Mouse (Mus musculus) urinary bladder, postnatal 36 days (tissue): ENCODE measurements around the gene Pou2f1.

Experiments
- DNase-seq, 2 experiments: peaks; one replicate each; pipeline ENCODE4 v3.0.0; 2022; ENCODE audit warnings: low spot score in 2 of 2, mixed read lengths in 1 of 2

The Pou2f1 gene

GRCm38 (mm10) chr1:166002520-166003155 is at the start of gene Pou2f1:
Gene Pou2f1 (minus strand): TSS chr1:166002678.
- peak; percentile 93 to 95 for DNase-seq

GRCm38 (mm10) chr1:166049046-166049827 is 46.8 kb upstream of the Pou2f1 start:
- no peak for DNase-seq

GRCm38 (mm10) chr1:166048230-166048911 is 45.9 kb upstream of the Pou2f1 start:
- peak; percentile 11 to 13 for DNase-seq

- no peak for DNase-seq
Observed at GRCm38 (mm10) chr1:166047505-166048170, 45.2 kb upstream of the Pou2f1 start.

GRCm38 (mm10) chr1:166045894-166046197 is 43.4 kb upstream of the Pou2f1 start:
- no peak for DNase-seq

GRCm38 (mm10) chr1:166045060-166045893 is 42.8 kb upstream of the Pou2f1 start:
- DNase-seq: no peak

GRCm38 (mm10) chr1:166043451-166044149 is 41.1 kb upstream of the Pou2f1 start:
- peak in 1 of 2 experiments; percentile 14 for DNase-seq

GRCm38 (mm10) chr1:166041501-166041900 is 39.0 kb upstream of the Pou2f1 start:
- no peak for DNase-seq

GRCm38 (mm10) chr1:166038731-166039332 is 36.4 kb upstream of the Pou2f1 start:
- no peak for DNase-seq

GRCm38 (mm10) chr1:166035045-166035444 is 32.6 kb upstream of the Pou2f1 start:
- no peak for DNase-seq

- no peak for DNase-seq
Observed at GRCm38 (mm10) chr1:166031673-166032547, 29.4 kb upstream of the Pou2f1 start.

GRCm38 (mm10) chr1:166023981-166024380 is 21.5 kb upstream of the Pou2f1 start:
- DNase-seq: no peak

- DNase-seq: no peak
Observed at GRCm38 (mm10) chr1:166017203-166017602, 14.7 kb upstream of the Pou2f1 start.

- no peak for DNase-seq
Observed at GRCm38 (mm10) chr1:166016306-166016705, 13.8 kb upstream of the Pou2f1 start.

GRCm38 (mm10) chr1:166014530-166014929 is 12.1 kb upstream of the Pou2f1 start:
- DNase-seq: no peak

GRCm38 (mm10) chr1:166010106-166010505 is 7.6 kb upstream of the Pou2f1 start:
- no peak for DNase-seq

GRCm38 (mm10) chr1:166008634-166009350 is 6.3 kb upstream of the Pou2f1 start:
- DNase-seq: no peak

GRCm38 (mm10) chr1:166007026-166007425 is 4.5 kb upstream of the Pou2f1 start:
- no peak for DNase-seq
